Mouse (Mus musculus): ENCODE measurements around the gene Rabep1. TPM values are rescaled to one million over a fixed set of nuclear protein-coding genes. Genes with fewer than 3 reads are reported as not detected.

Gene Rabep1
- polyA plus RNA-seq, 1 experiment from 2014 or later: 40.7 TPM

GRCm38 (mm10) chr11:70970560-70971540 lies 126.3 kb downstream of the Rabep1 start:
- Histone ChIP-seq H3K4me3 (ENCODE audit: low read depth, low read length) (peak overlapping the region; percentile 93), H3K27ac (ENCODE audit: low read depth, low read length) (peak overlapping the region; percentile 46; the same call in 1 of the 2 replicates), H3K4me2 (ENCODE audit: low read depth) (peak overlapping the region; percentile 77), H3K9ac (ENCODE audit: low read length) (peak overlapping the region; percentile 59), H3K9me3 (ENCODE audit: control insufficient read depth, low read length) (no peaks in the 10 kb centered on the region), H3K4me1 (ENCODE audit: control insufficient read depth, insufficient read depth, low read length) (peaks cover 8% of the 10 kb centered on the region; the same call in 1 of the 2 replicates), H3K36me3 (ENCODE audit: control insufficient read depth, insufficient read depth, low read length) (no peaks in the 10 kb centered on the region; the same call in 1 of the 2 replicates), H3K27me3 (ENCODE audit: control insufficient read depth, insufficient read depth, low read length) (no peaks in the 10 kb centered on the region)
- DNase-seq (ENCODE audit: low spot score) (no peak), ATAC-seq (ENCODE audit: insufficient read depth, low FRiP score, low TSS enrichment) (peak; percentile 20; the same call in 1 of the 2 replicates)
- WGBS: 18% methylated on average over 24 of the region's 24 CpGs

- no peak overlapping the region for H3K4me2 ChIP-seq (ENCODE audit: low read depth)
- H3K36me3 ChIP-seq (ENCODE audit: control insufficient read depth, insufficient read depth, low read length): peaks cover 9% of the 10 kb centered on the region
- H3K4me1 ChIP-seq (ENCODE audit: control insufficient read depth, insufficient read depth, low read length): peaks cover 8% of the 10 kb centered on the region; the same call in 1 of the 2 replicates
- no peak overlapping the region for H3K4me3 ChIP-seq (ENCODE audit: low read depth, low read length)
- ATAC-seq (ENCODE audit: insufficient read depth, low FRiP score, low TSS enrichment): no peak
- H3K9ac ChIP-seq (ENCODE audit: low read length): no peak overlapping the region
- H3K9me3 ChIP-seq (ENCODE audit: control insufficient read depth, low read length): no peaks in the 10 kb centered on the region
- no peaks in the 10 kb centered on the region for H3K27me3 ChIP-seq (ENCODE audit: control insufficient read depth, insufficient read depth, low read length)
- H3K27ac ChIP-seq (ENCODE audit: low read depth, low read length): no peak overlapping the region
- WGBS: 74% methylated on average over 1 of the region's 1 CpGs
- DNase-seq (ENCODE audit: low spot score): no peak
These were observed 128.0 kb downstream of the Rabep1 start for GRCm38 (mm10) chr11:70972586-70972985.

GRCm38 (mm10) chr11:70973947-70974346 lies 129.4 kb downstream of the Rabep1 start:
- H3K4me2 ChIP-seq (ENCODE audit: low read depth): no peak overlapping the region
- H3K4me1 ChIP-seq (ENCODE audit: control insufficient read depth, insufficient read depth, low read length): no peaks in the 10 kb centered on the region
- H3K9ac ChIP-seq (ENCODE audit: low read length): no peak overlapping the region
- DNase-seq (ENCODE audit: low spot score) (peak; percentile 19), ATAC-seq (ENCODE audit: insufficient read depth, low FRiP score, low TSS enrichment) (no peak)
- no peak overlapping the region for H3K27ac ChIP-seq (ENCODE audit: low read depth, low read length)
- peaks cover 20% of the 10 kb centered on the region for H3K36me3 ChIP-seq (ENCODE audit: control insufficient read depth, insufficient read depth, low read length)
- no peak overlapping the region for H3K4me3 ChIP-seq (ENCODE audit: low read depth, low read length)
- no peaks in the 10 kb centered on the region for H3K9me3 ChIP-seq (ENCODE audit: control insufficient read depth, low read length)
- H3K27me3 ChIP-seq (ENCODE audit: control insufficient read depth, insufficient read depth, low read length): no peaks in the 10 kb centered on the region
- 72% methylated on average over 4 of the region's 4 CpGs for WGBS

GRCm38 (mm10) chr11:70975193-70975592 lies 130.6 kb downstream of the Rabep1 start:
- Histone ChIP-seq H3K36me3 (ENCODE audit: control insufficient read depth, insufficient read depth, low read length) (peaks cover 24% of the 10 kb centered on the region), H3K9me3 (ENCODE audit: control insufficient read depth, low read length) (no peaks in the 10 kb centered on the region), H3K27ac (ENCODE audit: low read depth, low read length) (no peak overlapping the region), H3K9ac (ENCODE audit: low read length) (no peak overlapping the region), H3K4me2 (ENCODE audit: low read depth) (no peak overlapping the region), H3K27me3 (ENCODE audit: control insufficient read depth, insufficient read depth, low read length) (no peaks in the 10 kb centered on the region), H3K4me1 (ENCODE audit: control insufficient read depth, insufficient read depth, low read length) (no peaks in the 10 kb centered on the region), H3K4me3 (ENCODE audit: low read depth, low read length) (no peak overlapping the region)
- ATAC-seq (ENCODE audit: insufficient read depth, low FRiP score, low TSS enrichment): no peak
- 92% methylated on average over 2 of the region's 2 CpGs for WGBS
- DNase-seq (ENCODE audit: low spot score): no peak

GRCm38 (mm10) chr11:70977293-70977692 lies 132.7 kb downstream of the Rabep1 start:
- H3K4me1 ChIP-seq (ENCODE audit: control insufficient read depth, insufficient read depth, low read length): peaks cover 4% of the 10 kb centered on the region; the same call in 1 of the 2 replicates
- no peak overlapping the region for H3K9ac ChIP-seq (ENCODE audit: low read length)
- no peak overlapping the region for H3K4me3 ChIP-seq (ENCODE audit: low read depth, low read length)
- no peaks in the 10 kb centered on the region for H3K27me3 ChIP-seq (ENCODE audit: control insufficient read depth, insufficient read depth, low read length)
- DNase-seq (ENCODE audit: low spot score): no peak
- WGBS: 95% methylated on average over 6 of the region's 6 CpGs
- no peak for ATAC-seq (ENCODE audit: insufficient read depth, low FRiP score, low TSS enrichment)
- no peaks in the 10 kb centered on the region for H3K9me3 ChIP-seq (ENCODE audit: control insufficient read depth, low read length)
- H3K27ac ChIP-seq (ENCODE audit: low read depth, low read length): no peak overlapping the region
- H3K4me2 ChIP-seq (ENCODE audit: low read depth): no peak overlapping the region
- H3K36me3 ChIP-seq (ENCODE audit: control insufficient read depth, insufficient read depth, low read length): peaks cover 24% of the 10 kb centered on the region

- H3K27ac ChIP-seq (ENCODE audit: low read depth, low read length): no peak overlapping the region
- no peaks in the 10 kb centered on the region for H3K9me3 ChIP-seq (ENCODE audit: control insufficient read depth, low read length)
- no peak for DNase-seq (ENCODE audit: low spot score)
- ATAC-seq (ENCODE audit: insufficient read depth, low FRiP score, low TSS enrichment): no peak
- no peak overlapping the region for H3K4me2 ChIP-seq (ENCODE audit: low read depth)
- 94% methylated on average over 6 of the region's 6 CpGs for WGBS
- H3K36me3 ChIP-seq (ENCODE audit: control insufficient read depth, insufficient read depth, low read length): peaks cover 24% of the 10 kb centered on the region
- no peak overlapping the region for H3K4me3 ChIP-seq (ENCODE audit: low read depth, low read length)
- no peak overlapping the region for H3K9ac ChIP-seq (ENCODE audit: low read length)
- peaks cover 4% of the 10 kb centered on the region; the same call in 1 of the 2 replicates for H3K4me1 ChIP-seq (ENCODE audit: control insufficient read depth, insufficient read depth, low read length)
- no peaks in the 10 kb centered on the region for H3K27me3 ChIP-seq (ENCODE audit: control insufficient read depth, insufficient read depth, low read length)
These were observed 135.7 kb downstream of the Rabep1 start for GRCm38 (mm10) chr11:70980232-70980631.

GRCm38 (mm10) chr11:70980751-70981510 lies 136.4 kb downstream of the Rabep1 start:
- H3K4me2 ChIP-seq (ENCODE audit: low read depth): no peak overlapping the region
- DNase-seq (ENCODE audit: low spot score): no peak
- 93% methylated on average over 14 of the region's 14 CpGs for WGBS
- peaks cover 24% of the 10 kb centered on the region for H3K36me3 ChIP-seq (ENCODE audit: control insufficient read depth, insufficient read depth, low read length)
- no peak for ATAC-seq (ENCODE audit: insufficient read depth, low FRiP score, low TSS enrichment)
- no peak overlapping the region for H3K27ac ChIP-seq (ENCODE audit: low read depth, low read length)
- no peak overlapping the region for H3K4me3 ChIP-seq (ENCODE audit: low read depth, low read length)
- no peaks in the 10 kb centered on the region for H3K27me3 ChIP-seq (ENCODE audit: control insufficient read depth, insufficient read depth, low read length)
- H3K4me1 ChIP-seq (ENCODE audit: control insufficient read depth, insufficient read depth, low read length): peaks cover 4% of the 10 kb centered on the region; the same call in 1 of the 2 replicates
- no peak overlapping the region for H3K9ac ChIP-seq (ENCODE audit: low read length)
- H3K9me3 ChIP-seq (ENCODE audit: control insufficient read depth, low read length): no peaks in the 10 kb centered on the region

- Histone ChIP-seq H3K36me3 (ENCODE audit: control insufficient read depth, insufficient read depth, low read length) (peaks cover 20% of the 10 kb centered on the region), H3K4me2 (ENCODE audit: low read depth) (peak overlapping the region; percentile 78), H3K4me1 (ENCODE audit: control insufficient read depth, insufficient read depth, low read length) (peaks cover 4% of the 10 kb centered on the region; the same call in 1 of the 2 replicates), H3K9ac (ENCODE audit: low read length) (peak overlapping the region; percentile 87), H3K4me3 (ENCODE audit: low read depth, low read length) (peak overlapping the region; percentile 98), H3K9me3 (ENCODE audit: control insufficient read depth, low read length) (no peaks in the 10 kb centered on the region), H3K27me3 (ENCODE audit: control insufficient read depth, insufficient read depth, low read length) (no peaks in the 10 kb centered on the region), H3K27ac (ENCODE audit: low read depth, low read length) (no peak overlapping the region)
- WGBS: 9% methylated on average over 12 of the region's 12 CpGs
- DNase-seq (ENCODE audit: low spot score): no peak
- no peak for ATAC-seq (ENCODE audit: insufficient read depth, low FRiP score, low TSS enrichment)
These were observed 137.5 kb downstream of the Rabep1 start for GRCm38 (mm10) chr11:70982030-70982429.
